Mouse (Mus musculus) splenic B cell, adult 2 months (primary cell): ENCODE measurements around the gene Btaf1.

Experiments used
- DNase-seq: peaks from one replicate; pipeline ENCODE4 v3.0.0-alpha.2; 2011; ENCODE audit warnings: low read depth, low spot score
- H3K27me3 ChIP-seq: 2 replicates; pipeline ENCODE4 v1.6.1; 2012; ENCODE audit warnings: mild to moderate bottlenecking, low read length, moderate library complexity, mixed read lengths; ENCODE audit not compliant: control insufficient read depth, poor library complexity, insufficient read depth, severe bottlenecking
- H3K36me3 ChIP-seq: 2 replicates; pipeline ENCODE4 v1.6.1; 2012; ENCODE audit warnings: mild to moderate bottlenecking, low read length, moderate library complexity, mixed read lengths; ENCODE audit not compliant: control insufficient read depth, poor library complexity, insufficient read depth, severe bottlenecking

Gene Btaf1

DNA sequence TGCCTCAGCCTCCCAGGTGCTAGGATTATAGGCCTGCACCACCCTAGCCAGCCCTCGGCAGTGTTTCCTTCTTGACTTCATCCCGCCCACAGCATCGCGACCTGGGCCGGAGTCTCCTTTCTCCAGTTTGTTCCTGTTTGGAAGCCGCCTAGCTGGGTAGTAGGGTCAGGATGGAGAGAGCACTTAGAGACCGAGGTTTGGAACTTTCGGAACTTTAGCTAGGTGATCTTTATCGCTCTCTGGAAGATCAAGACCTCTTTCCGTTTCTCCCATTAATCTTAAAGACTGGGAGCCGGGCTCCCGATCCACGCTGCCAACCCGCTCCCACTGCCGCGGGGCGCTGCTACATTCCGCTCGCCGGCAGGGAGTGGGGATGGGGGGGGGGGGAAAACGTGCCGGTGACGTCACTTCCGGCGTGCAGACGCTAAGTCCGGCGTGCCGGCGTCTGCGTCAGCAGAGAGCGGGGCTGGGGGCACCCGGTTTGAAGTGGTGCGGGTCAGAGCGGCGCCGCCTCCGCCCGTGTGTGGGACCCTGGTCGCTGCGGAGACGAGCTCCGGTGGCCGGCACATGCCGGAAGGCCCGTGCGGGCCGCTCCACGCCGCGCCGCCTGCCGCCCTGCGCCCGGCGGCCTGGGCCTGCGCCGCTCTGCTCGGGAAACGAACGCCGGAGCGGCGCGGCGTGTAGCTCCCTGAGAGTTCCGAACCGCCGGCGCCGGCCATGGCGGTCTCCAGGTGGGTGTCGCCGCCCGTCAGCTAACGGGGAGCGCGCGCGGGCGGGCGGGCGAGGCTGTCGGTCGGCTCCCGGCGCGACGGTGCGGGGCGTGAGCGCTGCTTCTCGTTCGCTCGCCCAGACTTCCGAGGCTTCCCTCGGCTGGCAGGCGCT is at the start of gene Btaf1:
Gene Btaf1, plus strand, starts transcription at position 409 of the 882 bp plus-strand sequence.
- H3K36me3 ChIP-seq, result no peaks in the 10 kb centered on the region
- no peaks in the 10 kb centered on the region for H3K27me3 ChIP-seq
- DNase-seq, result peak; percentile 95

DNA sequence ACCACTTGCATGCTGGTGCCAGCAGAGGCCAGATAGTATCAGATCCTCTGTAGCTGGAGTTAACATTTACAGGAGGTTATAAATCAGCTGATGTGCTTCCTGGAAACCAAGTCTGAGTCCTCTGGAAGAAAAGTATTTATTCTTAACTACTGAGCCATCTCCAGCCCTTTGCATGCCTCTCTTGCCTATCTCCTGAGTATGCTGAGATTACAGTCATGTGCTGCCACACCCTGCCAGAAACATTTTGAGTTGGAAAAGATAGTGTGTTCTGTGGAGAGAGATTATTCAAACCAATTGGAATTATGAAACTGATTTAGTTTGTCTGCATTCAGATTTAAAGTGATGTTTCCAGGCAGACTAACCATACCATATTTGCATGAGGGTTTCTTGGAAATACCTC is 48.5 kb upstream of the Btaf1 start:
- no peak for DNase-seq
- Histone ChIP-seq H3K36me3 (peaks cover 21% of the 10 kb centered on the region), H3K27me3 (no peaks in the 10 kb centered on the region)

DNA sequence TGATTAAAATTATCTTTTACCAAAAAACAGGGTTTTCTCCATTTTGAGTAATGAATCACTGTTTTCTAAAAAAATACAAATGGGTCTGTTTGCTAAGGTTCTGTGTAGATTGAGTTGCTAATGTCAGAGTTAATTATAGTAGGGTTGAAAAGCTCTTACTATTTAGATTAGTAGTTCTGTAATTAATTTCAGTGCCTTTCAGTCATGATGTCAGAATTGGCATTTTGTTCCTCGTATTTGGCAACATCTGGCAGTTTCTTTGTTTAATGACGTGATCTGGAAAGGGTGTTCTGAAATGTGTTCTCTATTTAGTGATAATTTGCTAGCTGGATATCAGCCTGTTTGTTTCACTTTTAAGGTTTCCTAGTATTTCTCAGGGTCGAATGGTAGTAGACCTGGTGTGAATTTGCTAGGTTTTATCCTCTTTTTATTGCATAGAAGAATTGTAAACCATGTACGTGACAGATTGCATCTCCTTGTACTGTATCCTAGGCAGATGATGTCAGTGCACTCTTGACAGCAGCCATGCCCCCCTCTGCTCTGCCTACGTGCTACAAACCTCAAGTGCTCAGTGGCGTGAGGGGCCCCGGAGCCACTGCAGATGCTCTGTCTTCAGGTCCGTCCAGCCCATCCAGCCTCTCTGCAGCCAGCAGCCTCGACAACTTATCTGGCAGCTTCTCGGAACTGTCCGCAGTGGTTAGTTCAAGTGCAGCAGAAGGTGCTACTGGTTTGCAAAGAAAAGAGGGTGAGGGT is 47.0 kb upstream of the Btaf1 start:
- H3K27me3 ChIP-seq, result no peaks in the 10 kb centered on the region
- peaks cover 21% of the 10 kb centered on the region for H3K36me3 ChIP-seq
- DNase-seq, result no peak

DNA sequence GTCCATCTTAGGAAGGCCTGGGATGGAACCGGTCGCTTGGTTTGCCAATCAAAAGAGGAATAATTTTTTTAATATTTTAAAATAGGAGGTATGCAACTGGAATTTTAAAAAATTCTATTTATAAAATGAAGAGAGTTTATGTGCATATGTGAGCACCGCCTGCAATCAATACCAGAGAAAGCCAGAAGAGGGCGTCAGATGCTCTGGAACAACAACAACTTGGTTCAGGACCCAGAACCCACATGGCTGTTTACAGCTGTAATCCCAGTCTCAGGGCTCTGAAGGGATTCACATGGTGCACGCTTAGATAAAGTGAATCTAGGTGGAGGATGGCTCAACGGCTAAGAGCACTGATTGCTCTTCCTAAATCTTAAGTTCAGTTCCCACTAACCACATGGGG is 42.8 kb upstream of the Btaf1 start:
- Histone ChIP-seq H3K36me3 (peaks cover 19% of the 10 kb centered on the region), H3K27me3 (no peaks in the 10 kb centered on the region; the same call in 1 of the 2 replicates)
- peak; percentile 62 for DNase-seq

DNA sequence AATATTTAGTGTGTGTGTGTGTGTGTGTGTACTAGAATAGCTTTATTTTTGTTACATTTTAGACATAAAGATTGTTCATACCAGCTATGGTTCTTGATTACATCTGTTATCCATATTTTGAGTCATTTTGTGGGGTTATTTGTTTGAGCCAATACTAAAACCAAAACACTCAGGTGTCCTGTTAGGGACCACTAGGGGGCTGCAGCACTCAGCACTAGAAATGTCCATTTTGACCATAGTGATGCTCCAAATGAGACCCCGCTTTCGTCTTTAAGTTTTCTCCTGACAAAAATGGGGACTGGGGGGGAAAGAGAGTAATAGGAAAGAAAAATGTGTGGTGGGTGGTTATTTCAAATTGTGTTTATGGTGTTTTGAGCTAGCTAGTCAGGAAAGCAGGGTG is 39.6 kb upstream of the Btaf1 start:
- Histone ChIP-seq H3K36me3 (peaks cover 23% of the 10 kb centered on the region), H3K27me3 (no peaks in the 10 kb centered on the region; the same call in 1 of the 2 replicates)
- peak; percentile 34 for DNase-seq

DNA sequence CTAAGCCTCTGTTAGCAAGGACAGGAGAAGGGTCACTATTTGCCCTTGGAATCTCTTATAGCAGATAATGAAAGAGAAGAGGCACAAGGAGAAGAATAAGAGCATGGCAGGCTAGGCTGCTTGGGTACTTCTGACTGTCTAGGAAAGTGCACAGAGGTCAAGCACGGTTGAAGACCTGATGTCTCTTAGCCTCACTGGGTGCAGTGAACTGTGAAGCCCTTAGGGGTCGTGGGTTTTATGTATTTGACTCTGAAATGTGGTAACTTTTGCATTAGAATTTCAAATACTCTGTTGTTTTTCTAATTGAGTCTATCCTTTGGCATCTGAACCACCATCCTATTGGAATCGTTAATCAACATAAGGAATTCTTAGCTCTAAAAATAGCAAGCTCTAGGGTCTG is 38.2 kb upstream of the Btaf1 start:
- Histone ChIP-seq H3K27me3 (no peaks in the 10 kb centered on the region; the same call in 1 of the 2 replicates), H3K36me3 (peaks cover 23% of the 10 kb centered on the region)
- no peak for DNase-seq

DNA sequence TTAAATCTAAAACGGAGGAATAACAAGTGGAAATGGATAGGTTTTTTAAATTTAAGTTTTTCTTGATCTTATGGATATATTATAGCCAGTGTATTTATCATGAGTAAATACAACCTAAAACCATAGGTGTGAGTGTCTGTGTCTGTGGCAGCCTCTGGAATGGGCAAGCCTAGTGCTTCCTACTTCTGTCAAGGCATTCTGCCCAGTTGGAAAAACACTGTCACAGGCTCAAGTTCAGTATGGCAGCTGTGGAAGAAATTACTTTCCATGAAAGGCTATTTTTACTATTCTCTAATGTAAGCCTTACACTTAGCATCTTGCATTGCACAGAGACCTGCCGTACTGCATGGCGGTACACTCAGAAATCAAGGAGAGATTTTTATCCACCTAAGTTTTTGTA is 34.1 kb upstream of the Btaf1 start:
- Histone ChIP-seq H3K27me3 (no peaks in the 10 kb centered on the region), H3K36me3 (peaks cover 13% of the 10 kb centered on the region)
- no peak for DNase-seq

DNA sequence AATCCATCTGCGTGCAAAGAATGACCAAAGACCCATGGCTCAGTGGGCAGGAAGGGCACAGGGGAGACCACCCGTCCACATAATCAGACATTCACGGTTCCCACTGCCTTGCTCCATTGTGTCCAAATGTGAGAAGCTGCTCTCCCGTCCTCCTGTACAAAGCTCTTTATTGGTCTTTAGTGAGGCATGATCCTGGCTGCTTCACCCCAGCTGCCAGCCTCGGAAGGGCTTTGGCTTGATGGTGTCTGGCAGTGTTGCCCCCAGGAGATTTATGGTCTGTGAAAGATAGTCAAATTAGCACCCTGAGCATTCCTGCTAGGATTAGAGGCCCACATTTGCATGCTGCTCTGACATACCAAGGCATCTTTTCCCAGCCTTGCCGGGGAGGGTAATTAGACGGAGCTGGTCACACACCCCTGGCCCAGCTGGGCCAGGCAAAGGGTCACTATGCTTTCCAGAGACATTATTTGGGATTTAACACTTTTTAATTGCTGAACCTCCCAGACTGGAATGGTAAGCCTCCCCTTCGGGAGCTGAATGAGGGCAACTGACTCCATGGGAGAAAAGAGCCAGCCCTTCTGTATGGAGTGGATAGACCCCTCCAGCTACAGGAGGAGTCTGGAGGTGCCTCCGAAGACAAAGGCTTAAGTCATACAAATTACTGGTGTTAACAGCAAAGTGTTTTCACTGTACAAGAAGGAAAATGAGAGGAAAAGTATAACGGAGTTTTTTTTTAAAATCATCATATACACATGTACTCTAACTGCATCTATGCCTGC is 28.9 kb upstream of the Btaf1 start:
- Histone ChIP-seq H3K36me3 (peaks cover 3% of the 10 kb centered on the region; the same call in 1 of the 2 replicates), H3K27me3 (no peaks in the 10 kb centered on the region)
- no peak for DNase-seq

DNA sequence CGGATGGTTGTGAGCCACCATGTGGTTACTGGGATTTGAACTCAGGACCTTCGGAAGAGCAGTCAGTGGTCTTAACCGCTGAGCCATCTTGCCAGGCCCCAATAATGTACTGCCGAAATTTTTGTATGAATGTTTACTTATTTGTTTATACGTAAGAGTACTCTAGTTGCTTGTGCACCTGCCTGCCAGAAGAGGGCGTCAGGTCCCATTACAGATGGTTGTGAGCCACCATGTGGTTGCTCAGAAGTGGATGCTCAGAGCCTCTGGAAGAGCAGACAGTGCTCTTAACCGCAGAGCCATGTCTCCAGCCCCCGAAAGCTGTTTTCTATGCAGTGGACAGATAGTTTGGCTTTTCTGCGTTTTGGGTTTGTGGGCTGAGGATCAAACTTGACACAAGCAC is 28.1 kb upstream of the Btaf1 start:
- Histone ChIP-seq H3K27me3 (no peaks in the 10 kb centered on the region), H3K36me3 (peaks cover 1% of the 10 kb centered on the region; the same call in 1 of the 2 replicates)
- DNase-seq, result peak; percentile 36

DNA sequence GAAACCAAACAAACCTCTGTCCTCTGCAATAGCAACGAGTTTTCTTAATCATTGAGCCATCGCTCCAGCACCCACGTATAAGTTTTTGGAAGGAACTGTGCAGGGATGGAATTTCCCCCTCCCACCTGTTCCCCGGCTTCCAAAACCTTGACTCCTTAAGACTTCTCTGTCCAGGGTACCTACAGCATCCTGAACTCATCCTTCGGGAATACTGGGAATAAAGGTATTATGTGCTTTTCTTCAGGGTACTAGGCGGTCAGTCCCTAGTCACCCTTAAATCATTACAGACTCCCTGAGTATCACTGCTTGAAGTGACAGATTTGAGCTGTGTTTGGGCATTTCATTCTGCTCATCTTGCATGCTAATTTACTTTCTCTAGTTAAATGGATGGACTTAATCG is 22.5 kb upstream of the Btaf1 start:
- no peaks in the 10 kb centered on the region; the same call in 1 of the 2 replicates for H3K27me3 ChIP-seq
- H3K36me3 ChIP-seq, result no peaks in the 10 kb centered on the region
- DNase-seq, result no peak

DNA sequence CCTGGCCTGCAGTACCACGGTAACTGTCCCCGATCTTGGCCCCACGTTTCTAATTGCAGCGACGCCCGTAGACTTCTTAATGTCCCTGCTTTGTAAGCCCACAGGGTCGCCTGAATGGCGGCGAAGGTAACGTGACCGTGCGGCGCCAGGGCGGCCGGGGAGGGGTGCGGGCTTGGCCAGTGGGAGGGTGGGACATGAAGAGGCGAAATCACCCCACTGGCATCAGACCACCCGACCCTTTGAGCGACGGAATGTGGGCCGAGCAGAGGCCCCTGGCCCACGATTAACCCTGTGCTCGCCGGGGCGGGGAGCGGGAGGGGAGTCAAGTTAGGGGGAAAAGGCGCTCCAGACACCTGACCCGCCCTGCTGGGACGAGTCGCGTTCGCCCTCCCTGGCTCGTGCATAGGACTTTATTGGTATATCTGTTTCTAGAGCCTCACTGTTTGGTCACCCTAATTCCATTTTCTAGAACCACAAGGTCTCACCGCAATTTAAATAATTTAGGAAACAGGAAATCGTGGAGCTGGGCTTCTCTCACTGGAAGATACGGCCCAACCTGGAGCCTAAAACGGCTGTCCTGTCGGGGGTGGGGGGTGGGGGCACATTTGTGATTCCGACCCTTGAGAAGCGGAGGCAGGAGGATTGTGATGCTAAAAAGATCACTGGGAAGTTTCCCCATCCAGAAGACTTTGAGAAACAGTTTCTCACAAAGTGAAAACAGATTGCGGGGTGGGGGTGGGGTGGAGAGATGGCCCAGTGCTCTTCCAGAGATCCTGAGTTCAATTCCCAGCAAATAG is 21.5 kb upstream of the Btaf1 start:
- Histone ChIP-seq H3K36me3 (no peaks in the 10 kb centered on the region), H3K27me3 (no peaks in the 10 kb centered on the region; the same call in 1 of the 2 replicates)
- peak; percentile 15 for DNase-seq

DNA sequence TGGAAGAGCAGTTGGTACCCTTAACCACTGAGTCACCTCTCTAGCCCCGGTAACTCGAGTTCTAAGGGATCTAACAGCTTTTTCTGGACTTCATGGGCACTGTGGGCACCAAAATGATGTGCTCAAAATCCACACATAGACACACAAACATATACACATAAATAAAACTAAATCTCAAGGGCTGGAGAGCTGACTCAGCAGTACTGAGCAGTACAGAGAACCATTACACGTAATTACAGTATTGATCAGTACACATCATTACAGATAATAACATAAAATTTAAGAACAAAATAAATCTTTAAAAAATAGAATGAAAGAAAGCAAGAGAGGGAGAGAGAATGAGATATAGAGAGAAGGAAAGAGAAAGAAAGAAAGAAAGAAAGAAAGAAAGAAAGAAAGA is 16.7 kb upstream of the Btaf1 start:
- no peaks in the 10 kb centered on the region; the same call in 1 of the 2 replicates for H3K27me3 ChIP-seq
- no peak for DNase-seq
- H3K36me3 ChIP-seq, result no peaks in the 10 kb centered on the region

DNA sequence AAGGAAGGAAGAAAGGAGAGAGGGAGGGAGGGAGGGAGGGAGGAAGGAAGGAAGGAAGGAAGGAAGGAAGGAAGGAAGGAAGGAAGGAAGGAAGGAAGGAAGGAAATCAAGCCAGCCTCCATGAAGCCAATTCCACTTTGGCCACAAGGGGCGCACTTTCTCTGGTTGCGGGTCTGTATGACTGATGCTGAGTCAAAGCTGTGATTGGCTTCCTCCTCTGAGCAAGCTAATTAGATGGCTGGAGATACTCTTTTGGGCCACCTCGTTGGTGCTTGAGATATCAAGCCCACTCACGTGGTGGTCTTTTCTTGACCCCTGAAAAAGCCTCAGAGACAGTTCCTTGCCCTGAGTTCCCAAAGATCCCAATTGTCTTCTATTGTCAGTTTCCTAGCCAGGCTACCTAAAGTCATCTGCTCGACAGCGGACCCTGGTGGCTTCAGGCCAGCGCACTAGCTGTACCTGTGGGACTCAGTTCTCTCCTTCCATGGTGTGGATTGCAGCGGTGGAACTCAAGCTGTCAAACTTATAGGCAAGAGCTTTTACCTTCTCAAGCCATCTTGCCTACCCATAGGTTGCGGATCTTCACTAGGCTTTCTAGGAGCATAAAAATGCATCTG is 16.1 kb upstream of the Btaf1 start:
- Histone ChIP-seq H3K36me3 (no peaks in the 10 kb centered on the region), H3K27me3 (no peaks in the 10 kb centered on the region)
- peak; percentile 78 for DNase-seq
